Mouse (Mus musculus) CH12.LX (cell line): ENCODE measurements around the gene Gm45785. TPM values are rescaled to one million over a fixed set of nuclear protein-coding genes. Genes with fewer than 3 reads are reported as not detected.

Source experiments
- DNase-seq: peaks from one replicate; pipeline ENCODE4 v3.0.0-alpha.2; 2013; ENCODE audit errors: extremely low read depth
- H3K27ac ChIP-seq: 2 replicates; pipeline ENCODE4 v1.5.1; 2012; ENCODE audit warnings: low read depth, mild to moderate bottlenecking, control low read depth, moderate library complexity; ENCODE audit not compliant: insufficient read depth
- H3K27me3 ChIP-seq: replicated peaks from 2 replicates; pipeline ENCODE3; 2012; ENCODE audit warnings: inconsistent platforms
- H3K36me3 ChIP-seq, 2 experiments: replicated peaks in 1 of 2; 2 replicates each; pipeline versions ENCODE3 to v1.6.1; 2012; ENCODE audit warnings: inconsistent platforms in 1 of 2, low read length in 1 of 2, mild to moderate bottlenecking in 1 of 2, mixed read lengths in 1 of 2, moderate library complexity in 1 of 2; ENCODE audit not compliant: control insufficient read depth in 1 of 2, insufficient read depth in 1 of 2
- H3K4me1 ChIP-seq, 2 experiments: 2 replicates each; pipeline ENCODE4 v1.6.1; 2012; ENCODE audit warnings: inconsistent platforms in 1 of 2, moderate library complexity in 1 of 2; ENCODE audit not compliant: insufficient read depth in 2 of 2, control insufficient read depth in 1 of 2
- H3K4me2 ChIP-seq: 2 replicates; pipeline ENCODE4 v1.6.1; 2012; ENCODE audit warnings: low read depth, mild to moderate bottlenecking, control low read depth; ENCODE audit not compliant: poor library complexity, insufficient read depth, severe bottlenecking
- H3K4me3 ChIP-seq, 3 experiments: fragments of 150-350 bp in 1 of 3; sonication (generic) in 1 of 3; replicated peaks in 1 of 3; 2 replicates each; pipeline versions ENCODE3 to v1.5.1; 2011 to 2012; ENCODE audit warnings: low read depth in 2 of 3, low read length in 2 of 3, mild to moderate bottlenecking in 2 of 3, moderate library complexity in 2 of 3, control low read depth in 1 of 3, improper control_type of control experiment in 1 of 3, inconsistent platforms in 1 of 3, mixed read lengths in 1 of 3; ENCODE audit not compliant: poor library complexity in 1 of 3
- H3K79me2 ChIP-seq: replicated peaks from 2 replicates; pipeline ENCODE4 v1.6.1; 2012; ENCODE audit warnings: mild to moderate bottlenecking, moderate library complexity; ENCODE audit not compliant: control insufficient read depth, poor library complexity, insufficient read depth, severe bottlenecking; ENCODE audit errors: extremely low read depth
- H3K9ac ChIP-seq: 2 replicates; pipeline ENCODE4 v1.6.1; 2012; ENCODE audit warnings: low read depth, mild to moderate bottlenecking, control low read depth, moderate library complexity; ENCODE audit not compliant: insufficient read depth
- H3K9me3 ChIP-seq: replicated peaks from 2 replicates; pipeline ENCODE3; 2012; ENCODE audit warnings: low read length, inconsistent platforms, mixed read lengths
- BHLHE40 ChIP-seq: IDR thresholded peaks from 2 replicates; pipeline ENCODE4 v1.6.1; 2011; ENCODE audit warnings: mild to moderate bottlenecking, low read depth, low read length, improper control_type of control experiment
- CHD2 ChIP-seq: IDR thresholded peaks from 2 replicates; pipeline ENCODE4 v1.6.1; 2011; ENCODE audit warnings: low read length, improper control_type of control experiment
- EP300 ChIP-seq: IDR thresholded peaks from 2 replicates; pipeline ENCODE4 v1.6.1; 2011; ENCODE audit warnings: low read length, improper control_type of control experiment
- ETS1 ChIP-seq: conservative IDR thresholded peaks from 2 replicates; pipeline ENCODE4 v1.6.1; 2012; ENCODE audit warnings: low read depth, mild to moderate bottlenecking, inconsistent platforms, low read length, improper control_type of control experiment, moderate library complexity
- IRF4 ChIP-seq: IDR thresholded peaks from 2 replicates; pipeline ENCODE4 v1.6.1; 2014; ENCODE audit warnings: low read depth, mild to moderate bottlenecking, inconsistent platforms, low read length, improper control_type of control experiment
- JUN ChIP-seq: IDR thresholded peaks from 2 replicates; pipeline ENCODE4 v1.6.1; 2011; ENCODE audit warnings: low read depth, mild to moderate bottlenecking, low read length, improper control_type of control experiment, moderate library complexity; ENCODE audit not compliant: insufficient read depth
- JUND ChIP-seq: conservative IDR thresholded peaks from 2 replicates; pipeline ENCODE4 v1.6.1; 2011; ENCODE audit warnings: low read depth, low read length, improper control_type of control experiment
- KAT2A ChIP-seq: IDR thresholded peaks from 2 replicates; pipeline ENCODE4 v1.6.1; 2012; ENCODE audit warnings: low read length, improper control_type of control experiment, inconsistent platforms; ENCODE audit not compliant: insufficient replicate concordance
- NELFE ChIP-seq: IDR thresholded peaks from 2 replicates; pipeline ENCODE4 v1.6.1; 2011; ENCODE audit warnings: low read depth, low read length, improper control_type of control experiment
- NRF1 ChIP-seq: IDR thresholded peaks from 2 replicates; pipeline ENCODE4 v1.6.1; 2014; ENCODE audit warnings: low read depth, mild to moderate bottlenecking, inconsistent platforms, low read length, improper control_type of control experiment, moderate library complexity
- PAX5 ChIP-seq: IDR thresholded peaks from 2 replicates; pipeline ENCODE4 v1.6.1; 2012; ENCODE audit warnings: low read length, inconsistent platforms, mixed read lengths
- POLR2AphosphoS2 ChIP-seq: IDR thresholded peaks from 2 replicates; pipeline ENCODE4 v1.6.1; 2011; ENCODE audit warnings: low read depth, low read length, improper control_type of control experiment
- RAD21 ChIP-seq: IDR thresholded peaks from 2 replicates; pipeline ENCODE4 v1.6.1; 2011; ENCODE audit warnings: low read depth, mild to moderate bottlenecking, low read length, improper control_type of control experiment, moderate library complexity
- SIN3A ChIP-seq: IDR thresholded peaks from 2 replicates; pipeline ENCODE4 v1.6.1; 2012; ENCODE audit warnings: low read length, improper control_type of control experiment, inconsistent platforms
- SMC3 ChIP-seq: IDR thresholded peaks from 2 replicates; pipeline ENCODE4 v1.6.1; 2011; ENCODE audit warnings: low read depth, low read length, improper control_type of control experiment
- TBP ChIP-seq: conservative IDR thresholded peaks from 2 replicates; pipeline ENCODE4 v1.6.1; 2011; ENCODE audit warnings: low read depth, low read length, improper control_type of control experiment
- UBTF ChIP-seq: IDR thresholded peaks from 2 replicates; pipeline ENCODE4 v1.6.1; 2012; ENCODE audit warnings: low read depth, mild to moderate bottlenecking, inconsistent platforms, low read length, improper control_type of control experiment, moderate library complexity
- USF1 ChIP-seq: IDR thresholded peaks from 2 replicates; pipeline ENCODE4 v1.6.1; 2014; ENCODE audit warnings: low read depth, mild to moderate bottlenecking, inconsistent platforms, low read length, improper control_type of control experiment
- USF2 ChIP-seq: conservative IDR thresholded peaks from 2 replicates; pipeline ENCODE4 v1.6.1; 2011; ENCODE audit warnings: low read depth, low read length, improper control_type of control experiment
- ZKSCAN1 ChIP-seq: IDR thresholded peaks from 2 replicates; pipeline ENCODE4 v1.6.1; 2012; ENCODE audit warnings: low read depth, inconsistent platforms, low read length, improper control_type of control experiment, borderline replicate concordance
- ZMIZ1 ChIP-seq: IDR thresholded peaks from 2 replicates; pipeline ENCODE4 v1.6.1; 2012; ENCODE audit warnings: low read depth, mild to moderate bottlenecking, inconsistent platforms, low read length, improper control_type of control experiment
- dilution Hi-C: fragments of 300-500 bp; cut with MboI; formaldehyde crosslinking; loops from 2 replicates; pipeline ENCODE4 v1.14.3; 2020; ENCODE audit warnings: low sequenced_read_pairs; ENCODE audit not compliant: extremely low pct_unique_long_range_greater_than_20kb, extremely low pct_ligation_motif_present
- in situ Hi-C: fragments of 300-500 bp; cut with MboI; formaldehyde crosslinking; loops from 3 replicates; pipeline ENCODE4 v1.14.3; 2019; ENCODE audit warnings: low sequenced_read_pairs, low pct_ligation_motif_present, low pct_unique_long_range_greater_than_20kb, mixed read lengths
- polyA plus RNA-seq: library from polyadenylated mRNA; unstranded; fragments of >175 nt; gene quantifications from 2 replicates; pipeline ENCODE4 v1.2.1, GENCODE M21; 2012; ENCODE audit warnings: low read depth; ENCODE audit not compliant: insufficient read length
- total RNA-seq, 2 experiments: library from RNA; depleted of rRNA; stranded (reverse); fragments of 300-350 nt in 1 of 2; fragments of >200 nt in 1 of 2; gene quantifications; 2 replicates each; pipeline ENCODE4 v1.2.3; 2012 to 2014

Gene Gm45785
- total and polyA plus RNA-seq, 3 experiments: not detected

GRCm38 (mm10) chr7:140812850-140813249 is 43.3 kb downstream of the Gm45785 start:
- Histone ChIP-seq H3K4me2 (peak overlapping the region; percentile 57), H3K4me1 (no peaks in the 10 kb centered on the region), H3K27me3 (peaks cover 70% of the 10 kb centered on the region), H3K27ac (no peak overlapping the region), H3K9ac (no peak overlapping the region), H3K9me3 (peaks cover 3% of the 10 kb centered on the region), H3K36me3 (no peaks in the 10 kb centered on the region), H3K79me2 (no peaks in the 10 kb centered on the region), H3K4me3 (no peak overlapping the region)
- TF ChIP-seq IRF4 (peak; percentile 76), EP300 (peak; percentile 76), ETS1 (0 out of 2 replicates have a peak, but pooled peaks have one; percentile 15), SIN3A (no peak), BHLHE40 (peak; percentile 14; the same call in 1 of the 2 replicates), UBTF (no peak), PAX5 (no peak), JUND (peak; percentile 35; the same call in 1 of the 2 replicates), NRF1 (no peak), ZKSCAN1 (no peak), TBP (no peak), SMC3 (no peak), NELFE (no peak), JUN (peak; percentile 41; the same call in 1 of the 2 replicates), USF2 (no peak), RAD21 (no peak), USF1 (no peak), POLR2AphosphoS2 (no peak), CHD2 (no peak; the same call in 1 of the 2 replicates)
- dilution Hi-C loops (no loop called here), in situ Hi-C loops (no loop called here)
- DNase-seq: no peak

GRCm38 (mm10) chr7:140811714-140812113 is 44.4 kb downstream of the Gm45785 start:
- H3K9me3 ChIP-seq: peaks cover 3% of the 10 kb centered on the region
- in situ Hi-C loops: no loop called here

More at GRCm38 (mm10) chr7:140811714-140812113, 44.4 kb downstream of the Gm45785 start:
- Histone ChIP-seq H3K4me1 (no peaks in the 10 kb centered on the region), H3K79me2 (no peaks in the 10 kb centered on the region), H3K9ac (no peak overlapping the region)
- DNase-seq: no peak
- dilution Hi-C loops: no loop called here
- no peak for TF ChIP-seq ZMIZ1
- no peak for TF ChIP-seq POLR2AphosphoS2
- no peak for TF ChIP-seq EP300
- TF ChIP-seq KAT2A: no peak
- TF ChIP-seq, all 38 proteins: peak for 0
- no peak overlapping the region for H3K4me3 ChIP-seq
- peaks cover 70% of the 10 kb centered on the region for H3K27me3 ChIP-seq
- H3K4me2 ChIP-seq: no peak overlapping the region
- no peaks in the 10 kb centered on the region for H3K36me3 ChIP-seq
- H3K27ac ChIP-seq: no peak overlapping the region
